Mouse (Mus musculus): Measurements from ENCODE around the gene Med13l. TPM values are rescaled to one million over a fixed set of nuclear protein-coding genes. Genes with fewer than 3 reads are reported as not detected.

Med13l gene
- polyA plus RNA-seq, 1 experiment = 19.3 TPM

GRCm38 (mm10) chr5:118812947-118813401, 252.5 kb downstream of the Med13l start:
- H3K4me1 ChIP-seq (ENCODE audit: control insufficient read depth, insufficient read depth, insufficient read length) = no peaks in the 10 kb centered on the region
- WGBS = 74% methylated on average over 7 of the region's 7 CpGs
- TF ChIP-seq POLR2A (IDR thresholded peaks at IDR 0.05; ENCODE audit: low read depth, low read length) (no peak), CTCF (IDR thresholded peaks at IDR 0.05; ENCODE audit: extremely low read depth, insufficient read depth, insufficient read length, insufficient replicate concordance) (no peak)
- H3K36me3 ChIP-seq (ENCODE audit: control insufficient read depth, insufficient read depth, low read length) = no peaks in the 10 kb centered on the region
- no peak overlapping the region for H3K27ac ChIP-seq (ENCODE audit: insufficient read depth, low read length)
- H3K27me3 ChIP-seq (ENCODE audit: control insufficient read depth, insufficient read depth, low read length) = no peaks in the 10 kb centered on the region
- H3K4me3 ChIP-seq (ENCODE audit: extremely low read depth, insufficient read depth, insufficient read length) = no peak overlapping the region
- no peak for DNase-seq (ENCODE audit: low read depth in 1 of 2, low spot score in 2 of 2)

GRCm38 (mm10) chr5:118814052-118814451, 253.6 kb downstream of the Med13l start:
- DNase-seq (ENCODE audit: low read depth in 1 of 2, low spot score in 2 of 2) = no peak
- Histone ChIP-seq H3K4me3 (ENCODE audit: extremely low read depth, insufficient read depth, insufficient read length) (no peak overlapping the region), H3K4me1 (ENCODE audit: control insufficient read depth, insufficient read depth, insufficient read length) (no peaks in the 10 kb centered on the region), H3K27me3 (ENCODE audit: control insufficient read depth, insufficient read depth, low read length) (no peaks in the 10 kb centered on the region), H3K27ac (ENCODE audit: insufficient read depth, low read length) (no peak overlapping the region), H3K36me3 (ENCODE audit: control insufficient read depth, insufficient read depth, low read length) (no peaks in the 10 kb centered on the region)
- TF ChIP-seq CTCF (IDR thresholded peaks at IDR 0.05; ENCODE audit: extremely low read depth, insufficient read depth, insufficient read length, insufficient replicate concordance) = no peak
- no peak for TF ChIP-seq POLR2A (IDR thresholded peaks at IDR 0.05; ENCODE audit: low read depth, low read length)
- WGBS = 57% methylated on average over 6 of the region's 6 CpGs

Measured in spleen, adult 2 months (tissue).